Mouse (Mus musculus): ENCODE data around the gene Sbf2.
"Not testable (repeated sequence)": the region's sequence is repeated elsewhere in the genome, so short reads cannot be mapped to it uniquely, and the experiment has no call there.

Gene Sbf2

DNA sequence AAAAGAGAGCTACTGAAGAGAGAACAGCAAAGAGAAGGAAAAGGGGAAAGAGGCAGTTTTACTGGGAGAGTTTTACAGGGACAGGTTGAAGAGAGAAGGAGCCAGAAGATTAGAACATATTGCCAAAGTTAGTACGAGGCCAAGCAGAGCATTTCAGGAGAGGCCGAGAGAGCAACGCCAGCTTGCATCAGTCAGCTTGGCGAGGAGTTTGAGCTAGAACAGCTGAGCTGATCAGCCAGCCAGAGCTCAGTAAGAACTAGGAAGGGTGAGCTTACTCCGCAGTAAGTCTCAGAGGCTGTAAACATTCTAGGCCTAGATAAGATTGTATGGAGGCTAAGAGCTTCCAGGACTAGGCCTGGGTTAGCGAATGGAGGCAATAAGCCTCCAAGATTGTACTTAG lies 222.1 kb downstream of the Sbf2 start:
- DNase-seq (ENCODE audit: low read depth, low spot score), result no peak

DNA sequence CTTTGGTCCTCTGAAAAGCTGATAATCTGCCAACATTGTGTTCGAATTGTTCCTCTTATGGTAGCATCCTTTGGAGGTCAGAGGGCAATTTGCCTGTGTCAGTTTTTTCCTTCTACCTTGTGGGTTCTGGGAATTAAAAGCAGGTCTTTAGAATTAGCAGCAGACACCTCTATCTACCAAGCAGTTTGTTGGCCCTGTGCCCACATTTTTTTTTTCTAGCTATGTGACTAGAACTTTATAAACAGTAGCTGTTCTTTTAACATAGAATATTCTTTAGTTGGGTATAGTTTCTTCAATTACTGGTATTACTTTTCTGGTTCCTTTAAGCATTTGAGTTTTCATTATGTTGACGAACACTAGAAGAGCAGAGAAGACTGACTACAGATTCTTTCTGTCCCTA lies 223.1 kb downstream of the Sbf2 start:
- no peak for DNase-seq (ENCODE audit: low read depth, low spot score)

DNA sequence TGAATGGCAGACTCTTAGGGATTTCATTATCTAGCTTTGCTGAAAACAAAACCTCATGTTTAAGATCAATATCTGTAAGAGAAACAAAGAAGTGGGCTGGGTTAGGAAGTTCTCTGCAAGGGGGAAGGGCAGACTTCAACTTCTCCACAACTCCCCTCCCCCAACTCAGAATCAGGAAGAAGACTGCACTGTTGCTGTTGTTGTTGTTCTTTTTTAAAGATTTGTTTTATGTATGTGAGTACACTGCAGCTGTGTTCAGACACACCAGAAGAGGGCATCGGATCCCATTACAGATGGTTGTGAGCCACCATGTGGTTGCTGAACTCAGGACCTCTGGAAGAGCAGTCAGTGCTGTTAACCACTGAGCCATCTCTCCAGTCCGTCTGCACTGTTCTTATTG lies 225.8 kb downstream of the Sbf2 start:
- DNase-seq (ENCODE audit: low read depth, low spot score), result not testable (repeated sequence)

DNA sequence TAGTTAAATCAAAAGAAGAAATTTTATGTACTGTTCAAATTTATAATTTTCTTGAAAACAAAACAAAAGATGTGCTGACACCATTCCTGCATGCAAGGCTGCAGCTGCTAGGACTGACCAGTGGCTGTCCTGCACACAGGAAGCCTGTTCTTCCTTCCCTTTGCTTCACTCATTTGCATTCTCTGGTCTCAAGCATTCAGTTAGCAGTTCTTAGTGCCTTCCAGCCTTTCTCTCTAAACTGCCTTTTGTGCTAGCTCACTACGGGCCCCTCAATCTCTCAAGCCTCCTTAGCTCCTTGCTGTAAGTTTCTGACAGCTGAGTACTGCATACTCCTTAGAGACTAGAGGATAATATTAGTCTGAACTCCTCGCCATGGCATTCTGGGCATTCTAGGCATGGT lies 227.2 kb downstream of the Sbf2 start:
- DNase-seq (ENCODE audit: low read depth, low spot score), result no peak

DNA sequence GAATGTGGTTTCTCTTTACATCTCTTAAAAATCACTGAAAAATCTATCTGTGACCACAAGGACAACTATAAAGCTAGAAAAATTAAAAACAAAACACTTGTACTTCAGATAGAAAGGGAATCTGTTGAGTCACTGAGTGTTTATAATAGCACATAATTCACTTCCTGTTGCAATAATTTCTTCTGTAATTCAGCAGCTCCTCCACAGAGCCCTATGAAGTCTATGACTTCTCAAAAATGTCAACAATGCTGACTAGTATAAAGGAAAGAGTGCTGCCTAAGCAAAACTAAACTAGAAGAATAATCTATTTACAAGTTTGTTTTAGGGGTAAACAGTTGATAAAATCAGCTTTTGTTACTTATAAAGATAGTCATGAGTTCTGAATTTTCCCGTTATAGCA lies 229.2 kb downstream of the Sbf2 start:
- no peak for DNase-seq (ENCODE audit: low read depth, low spot score)

DNA sequence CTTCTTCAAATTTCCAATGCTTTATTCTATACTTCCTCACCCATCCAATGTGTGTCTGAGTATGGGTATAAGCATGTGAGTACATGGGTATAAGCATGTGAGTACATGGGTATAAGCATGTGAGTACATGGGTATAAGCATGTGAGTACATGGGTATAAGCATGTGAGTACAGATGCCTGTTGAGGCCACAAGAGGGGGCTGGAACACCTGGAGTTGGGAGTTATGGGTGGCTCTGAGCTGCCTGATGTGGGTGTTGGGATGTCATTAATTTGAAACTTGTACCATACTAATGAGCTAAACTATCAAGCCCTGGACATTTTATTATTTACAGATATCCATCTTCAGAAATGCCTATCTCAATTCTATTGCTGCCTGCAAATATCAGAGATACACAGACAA lies 230.4 kb downstream of the Sbf2 start:
- no peak for DNase-seq (ENCODE audit: low read depth, low spot score)

DNA sequence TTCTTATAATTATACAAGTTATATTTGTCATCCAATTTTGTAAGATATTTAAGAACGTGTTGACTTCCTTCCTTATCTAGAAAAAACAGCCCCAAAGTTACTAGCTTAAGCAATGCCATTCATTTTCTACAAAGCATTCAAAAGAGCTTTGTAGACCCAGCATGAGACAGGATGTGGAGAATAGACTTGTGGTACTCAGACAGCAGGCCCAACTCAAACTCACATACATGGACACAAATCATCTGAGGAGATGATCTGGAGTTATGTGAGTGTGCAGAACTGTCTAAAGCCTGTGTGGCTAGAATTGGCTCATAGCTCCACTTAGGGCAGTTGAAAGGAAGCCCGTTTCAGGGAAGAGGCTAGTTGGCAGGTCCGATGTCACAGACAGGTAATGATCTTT lies 233.1 kb downstream of the Sbf2 start:
- no peak for DNase-seq (ENCODE audit: low read depth, low spot score)

DNA sequence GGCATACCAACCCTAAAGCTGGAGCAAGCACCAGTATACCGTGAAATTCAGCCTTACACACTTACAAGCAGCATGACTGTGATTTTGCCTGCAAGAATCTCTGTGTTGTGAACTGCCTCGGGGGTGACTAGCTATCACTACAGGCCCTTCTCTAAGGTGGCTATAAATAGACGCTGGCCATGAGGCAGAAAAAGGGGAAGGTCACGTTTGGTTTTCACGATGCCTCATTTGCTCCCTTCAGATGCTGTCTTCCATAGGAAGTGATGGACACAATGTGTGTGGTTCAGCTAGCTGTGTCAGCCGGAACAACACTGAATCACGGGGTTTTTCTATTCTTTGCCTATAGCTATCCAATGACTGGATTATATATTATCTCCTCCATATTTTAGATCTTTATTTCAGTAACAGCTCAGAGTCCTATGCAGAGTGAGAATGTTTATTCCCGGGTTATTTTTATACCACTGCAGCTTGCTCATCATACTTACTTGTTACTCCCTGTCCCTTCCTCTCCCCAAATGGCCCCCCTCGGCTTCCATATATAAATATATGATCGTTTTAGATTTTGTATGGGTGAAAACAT lies 235.3 kb downstream of the Sbf2 start:
- peak; percentile 44 for DNase-seq (ENCODE audit: low read depth, low spot score)

DNA sequence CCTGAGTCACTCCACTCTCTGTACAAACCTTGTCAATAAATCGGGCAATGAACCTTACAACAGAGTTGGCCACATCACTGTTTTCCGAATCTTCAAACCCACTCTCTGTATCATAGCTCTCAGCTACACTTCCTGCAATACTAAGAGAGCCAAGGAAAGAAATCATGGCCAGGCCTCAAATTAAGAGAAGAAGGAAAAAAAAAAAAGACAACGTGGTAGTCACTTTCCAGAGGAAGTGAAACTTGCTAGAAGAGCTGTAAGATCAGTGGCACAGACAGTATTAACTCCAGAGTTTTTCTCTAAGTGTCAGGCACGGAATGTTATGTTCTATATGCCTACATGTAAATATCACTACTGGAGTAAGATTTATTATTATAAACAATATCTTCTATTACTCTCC lies 242.2 kb downstream of the Sbf2 start:
- no peak for DNase-seq (ENCODE audit: low read depth, low spot score)

DNA sequence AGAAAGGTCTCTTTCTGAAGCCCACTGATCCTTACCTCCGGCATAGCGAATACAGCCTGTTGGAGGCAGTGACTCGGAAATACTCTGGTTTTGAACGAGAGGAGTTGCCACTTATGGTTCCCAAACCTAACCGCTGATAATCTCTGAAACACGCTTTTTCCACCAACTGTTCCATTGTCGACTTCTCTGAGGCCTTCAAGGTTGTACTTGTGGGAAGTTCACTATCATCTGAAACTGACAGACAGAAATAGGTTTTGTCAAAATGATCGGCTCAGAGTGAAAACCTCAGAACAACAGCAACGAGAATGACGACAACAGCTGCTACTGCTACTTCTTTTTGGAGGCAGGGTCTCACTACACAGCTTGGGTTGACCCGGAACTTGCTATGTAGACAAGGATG lies 252.7 kb downstream of the Sbf2 start:
- DNase-seq (ENCODE audit: low read depth, low spot score), result no peak

DNA sequence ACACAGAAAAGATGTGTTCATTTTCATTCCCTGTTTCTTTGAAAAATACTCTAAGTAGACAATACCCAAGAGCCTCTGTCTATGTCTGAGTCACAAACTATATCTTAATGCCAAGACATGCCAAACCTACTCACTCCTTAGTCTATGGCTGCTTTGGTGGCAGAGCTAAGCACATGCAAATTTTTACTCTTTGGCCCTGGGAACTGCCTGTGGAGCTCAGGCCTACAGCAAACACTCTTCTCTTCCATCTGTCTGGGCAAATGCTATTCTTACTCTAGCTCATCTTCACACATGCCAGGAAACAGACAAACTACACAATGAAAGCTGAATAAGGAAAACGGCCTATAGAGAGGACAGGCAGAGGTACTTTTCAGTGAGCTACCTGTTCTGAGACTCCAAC lies 253.2 kb downstream of the Sbf2 start:
- DNase-seq (ENCODE audit: low read depth, low spot score), result peak; percentile 39

DNA sequence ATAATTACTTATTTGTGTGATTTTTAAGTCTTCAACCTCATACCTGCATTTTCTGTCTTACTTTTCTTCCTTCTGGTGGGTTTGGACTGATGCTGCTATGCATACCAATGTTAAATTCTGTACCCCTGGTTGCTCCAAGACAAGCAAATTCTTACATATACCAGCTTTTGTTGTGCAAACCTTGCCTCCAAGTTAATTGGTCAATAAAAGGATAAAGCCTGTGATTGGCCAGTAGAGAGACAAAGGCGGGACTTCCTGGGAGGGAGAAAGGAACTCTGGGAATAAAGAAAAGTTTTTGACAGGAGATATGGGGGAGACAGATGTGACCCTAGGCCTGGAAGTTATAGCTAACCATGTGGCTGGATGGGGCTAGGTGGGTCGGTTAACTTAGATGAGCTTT lies 255.3 kb downstream of the Sbf2 start:
- DNase-seq (ENCODE audit: low read depth, low spot score), result no peak

DNA sequence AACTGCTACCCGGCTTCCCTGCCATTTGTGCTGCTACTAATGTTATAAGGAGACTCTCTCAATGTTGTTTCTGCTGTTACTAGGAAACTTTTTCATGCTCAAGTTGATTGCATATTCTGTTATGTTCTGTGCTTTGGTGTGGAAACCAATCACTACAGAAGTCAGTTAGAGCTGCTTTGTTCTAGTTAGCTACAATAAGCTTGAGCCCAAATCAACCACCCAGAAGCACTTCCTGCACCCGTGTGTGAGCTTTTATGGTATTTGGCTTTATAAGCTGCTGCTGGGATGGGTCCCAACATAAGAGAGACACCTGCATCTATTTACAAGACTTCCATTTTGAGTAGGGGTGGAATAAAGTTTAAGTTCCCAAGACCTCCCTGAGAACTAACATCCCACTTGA lies 260.8 kb downstream of the Sbf2 start:
- no peak for DNase-seq (ENCODE audit: low read depth, low spot score)

DNA sequence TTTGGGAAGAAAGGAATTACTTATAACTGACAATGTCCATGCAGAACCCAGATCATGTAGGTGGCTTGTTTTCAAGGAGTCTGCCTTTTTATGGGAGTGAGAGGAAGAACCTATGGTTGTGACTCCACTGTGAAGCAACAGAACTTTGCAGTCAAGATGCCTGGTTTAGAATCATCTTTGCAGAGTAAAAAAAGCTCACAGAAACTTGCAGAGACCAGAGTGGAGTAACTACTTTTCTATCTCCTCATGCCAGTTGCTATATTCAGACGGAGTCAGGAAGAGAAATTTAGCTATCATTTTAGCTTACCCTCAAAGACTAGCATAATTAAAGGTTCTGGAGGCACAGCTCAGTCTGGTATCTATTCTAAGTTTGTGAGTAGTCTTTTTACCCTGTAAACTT lies 267.5 kb downstream of the Sbf2 start:
- peak; percentile 64 for DNase-seq (ENCODE audit: low read depth, low spot score)

DNA sequence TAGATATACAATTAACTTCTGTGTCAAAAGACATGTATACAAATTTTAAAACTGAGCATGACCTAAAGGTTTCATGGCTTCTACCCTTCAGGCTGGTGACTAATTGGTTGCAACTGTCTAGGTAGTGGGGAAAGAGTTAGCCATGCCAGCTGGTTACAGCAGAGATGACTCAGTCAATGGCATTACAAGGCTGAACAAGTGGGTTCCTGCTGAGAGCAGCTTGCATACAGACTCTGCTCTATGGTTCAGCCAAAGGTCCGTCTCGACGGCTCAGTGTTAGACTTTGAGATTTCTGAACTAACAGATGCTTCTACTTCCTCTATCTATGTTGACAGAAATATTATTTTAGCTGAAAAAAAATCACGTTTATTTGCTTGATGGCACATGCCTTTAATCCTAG lies 277.1 kb downstream of the Sbf2 start:
- DNase-seq (ENCODE audit: low read depth, low spot score), result peak; percentile 12

DNA sequence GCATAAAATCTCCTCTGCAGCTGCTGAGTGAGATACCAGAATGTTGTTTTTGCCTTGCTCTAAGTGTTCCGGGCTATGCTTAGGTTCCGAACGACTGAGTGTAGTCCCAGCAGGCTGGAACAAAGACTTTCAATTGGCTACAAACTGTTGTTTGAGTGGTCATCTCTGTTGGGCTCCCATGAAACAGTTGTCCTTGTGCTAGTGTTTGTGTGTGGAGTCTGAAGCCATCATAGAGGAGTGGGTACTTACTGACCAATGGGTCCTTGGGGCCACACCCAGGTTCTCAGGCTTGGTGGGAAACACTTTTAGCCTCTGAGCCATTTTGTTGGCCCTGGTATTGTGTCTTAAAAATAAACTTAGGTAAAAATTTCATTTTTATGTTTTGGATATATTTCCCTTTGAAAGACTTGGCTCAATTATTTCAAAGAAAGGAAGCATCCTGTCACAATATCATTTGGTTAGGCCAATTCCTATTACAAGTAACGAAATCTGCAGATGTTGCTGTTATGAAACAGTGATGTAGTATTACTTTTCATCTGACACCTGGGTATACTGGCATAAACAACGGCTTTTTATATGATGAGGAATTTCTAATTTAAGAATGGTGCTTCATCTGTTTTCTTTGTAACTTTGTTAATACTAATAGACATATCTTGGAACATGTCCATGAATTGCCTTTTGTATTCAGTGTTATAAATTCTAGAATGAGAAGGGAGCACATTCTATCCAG lies 289.2 kb downstream of the Sbf2 start:
- DNase-seq (ENCODE audit: low read depth, low spot score), result no peak

DNA sequence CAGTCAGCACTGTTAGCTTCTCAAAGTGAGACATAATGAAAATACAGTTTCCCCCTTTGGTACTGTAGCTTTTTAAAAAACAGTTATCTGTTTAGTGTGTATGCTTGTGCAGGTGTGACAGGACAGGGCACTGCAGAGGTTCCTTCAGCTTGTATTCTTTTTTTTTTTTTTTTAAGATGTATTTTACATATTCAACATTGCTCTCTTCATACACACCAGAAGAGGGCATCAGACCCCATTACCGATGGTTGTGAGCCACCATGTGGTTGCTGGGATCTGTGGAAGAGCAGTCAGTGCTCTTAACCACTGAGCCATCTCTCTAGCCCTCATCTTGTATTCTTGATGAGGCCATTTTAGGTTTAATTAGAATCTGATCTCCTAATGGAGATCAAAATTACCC lies 289.9 kb downstream of the Sbf2 start:
- DNase-seq (ENCODE audit: low read depth, low spot score), result no peak

DNA sequence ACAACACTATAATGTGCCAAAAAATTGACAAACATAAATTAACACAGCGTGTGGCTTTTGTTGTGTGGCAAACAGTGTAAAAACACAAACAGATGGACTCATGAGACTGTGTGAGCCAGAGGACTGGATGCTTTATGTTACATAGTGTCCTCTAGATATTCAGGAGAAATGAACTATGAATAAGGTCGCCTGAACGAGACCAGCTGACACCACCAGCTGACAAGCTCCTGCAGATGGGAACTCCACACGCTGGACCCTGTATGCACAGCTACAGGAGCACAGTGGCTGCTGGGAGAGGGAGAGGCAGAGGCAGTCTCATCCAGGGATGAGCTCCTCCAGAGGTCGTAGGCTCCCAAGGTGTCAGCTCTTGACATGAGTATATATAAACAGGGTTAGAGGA lies 293.6 kb downstream of the Sbf2 start:
- DNase-seq (ENCODE audit: low read depth, low spot score), result no peak

DNA sequence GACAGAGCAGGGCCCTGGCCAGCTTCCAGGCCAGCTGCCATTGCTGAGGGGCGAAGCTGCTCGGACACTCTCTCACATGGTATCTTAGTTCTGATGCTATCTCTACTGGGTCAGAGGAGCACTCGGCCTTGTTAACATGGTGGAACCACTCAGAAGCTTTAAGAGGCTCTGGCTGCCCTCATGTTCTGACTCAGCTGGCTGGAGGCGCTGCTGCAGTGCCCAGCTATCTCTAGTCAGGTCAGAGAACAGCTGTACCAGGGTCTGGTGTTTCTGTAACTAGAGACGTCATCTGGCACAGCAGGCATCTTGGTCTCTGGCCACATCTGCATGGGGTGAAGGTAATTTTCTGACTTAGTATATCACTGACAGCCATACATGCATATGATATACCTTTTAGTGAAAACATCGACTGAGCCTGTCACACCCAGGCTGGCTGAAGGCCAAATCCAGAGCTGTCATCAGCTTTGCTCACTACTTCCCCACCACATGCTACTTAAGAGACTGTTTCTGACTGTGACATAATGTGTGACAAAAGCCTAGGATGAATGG lies 295.7 kb downstream of the Sbf2 start:
- no peak for DNase-seq (ENCODE audit: low read depth, low spot score)

DNA sequence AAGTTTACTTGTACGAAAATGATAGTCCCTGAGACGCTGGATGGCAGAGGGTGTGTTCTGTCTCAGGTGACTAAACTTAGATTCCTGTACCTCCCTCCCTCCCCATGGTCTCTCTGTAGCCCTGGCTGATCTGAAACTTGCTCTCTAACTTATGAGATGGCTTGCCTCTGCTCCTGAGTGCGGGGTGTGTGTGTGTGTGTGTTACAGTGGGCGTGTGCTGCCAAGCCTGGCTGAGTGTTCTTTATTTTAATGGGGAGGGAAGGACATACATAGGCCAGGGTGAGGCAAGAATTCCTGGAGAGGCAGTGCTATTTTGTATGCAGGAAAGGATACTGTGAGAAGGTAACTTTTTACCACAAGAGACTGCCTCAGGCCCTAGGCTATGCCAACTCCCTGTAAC lies 297.3 kb downstream of the Sbf2 start:
- DNase-seq (ENCODE audit: low read depth, low spot score), result no peak

DNA sequence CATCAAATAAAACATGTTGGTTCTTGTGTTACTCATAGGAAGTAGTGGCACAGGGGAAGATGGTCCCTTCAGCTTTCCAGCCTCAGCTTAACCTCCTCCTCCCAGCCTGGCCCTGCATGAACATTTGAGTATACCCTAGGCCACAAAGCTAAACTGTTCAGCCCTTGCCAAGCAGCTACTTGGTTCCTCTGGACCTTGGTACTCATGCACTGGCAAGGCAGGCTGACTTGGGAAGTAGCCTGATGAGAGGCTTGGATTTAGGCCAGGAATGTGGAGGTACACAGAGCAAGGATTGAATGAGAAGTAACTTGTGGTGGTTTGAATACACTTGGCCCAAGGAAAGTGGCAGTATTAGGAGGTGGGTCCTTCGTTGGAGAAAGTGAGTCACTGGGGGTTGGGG lies 299.4 kb downstream of the Sbf2 start:
- no peak for DNase-seq (ENCODE audit: low read depth, low spot score)

DNA sequence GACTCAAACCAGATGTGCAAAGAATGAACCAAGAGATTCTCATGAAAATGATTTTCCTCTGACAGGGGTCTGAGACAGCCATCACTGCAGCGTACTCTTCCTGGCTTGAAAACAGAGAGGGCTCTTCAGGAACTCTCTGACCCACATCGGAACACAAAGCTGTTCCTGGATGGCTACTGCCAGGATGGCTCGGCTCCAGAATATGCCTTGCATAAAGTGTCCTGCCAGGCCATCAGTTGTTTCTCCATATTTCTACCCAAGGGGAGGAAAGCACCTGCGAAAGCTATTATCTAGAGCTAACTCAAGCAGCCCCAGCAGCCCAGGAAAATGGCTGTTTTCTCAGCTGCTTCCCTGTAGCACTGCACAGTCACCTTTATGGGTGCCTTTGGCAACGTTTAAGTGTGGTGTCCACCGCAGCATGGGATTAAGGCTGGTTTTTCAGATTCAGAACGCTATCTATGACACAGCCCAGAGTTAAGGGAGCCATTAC lies 300.3 kb downstream of the Sbf2 start:
- no peak for DNase-seq (ENCODE audit: low read depth, low spot score)

DNA sequence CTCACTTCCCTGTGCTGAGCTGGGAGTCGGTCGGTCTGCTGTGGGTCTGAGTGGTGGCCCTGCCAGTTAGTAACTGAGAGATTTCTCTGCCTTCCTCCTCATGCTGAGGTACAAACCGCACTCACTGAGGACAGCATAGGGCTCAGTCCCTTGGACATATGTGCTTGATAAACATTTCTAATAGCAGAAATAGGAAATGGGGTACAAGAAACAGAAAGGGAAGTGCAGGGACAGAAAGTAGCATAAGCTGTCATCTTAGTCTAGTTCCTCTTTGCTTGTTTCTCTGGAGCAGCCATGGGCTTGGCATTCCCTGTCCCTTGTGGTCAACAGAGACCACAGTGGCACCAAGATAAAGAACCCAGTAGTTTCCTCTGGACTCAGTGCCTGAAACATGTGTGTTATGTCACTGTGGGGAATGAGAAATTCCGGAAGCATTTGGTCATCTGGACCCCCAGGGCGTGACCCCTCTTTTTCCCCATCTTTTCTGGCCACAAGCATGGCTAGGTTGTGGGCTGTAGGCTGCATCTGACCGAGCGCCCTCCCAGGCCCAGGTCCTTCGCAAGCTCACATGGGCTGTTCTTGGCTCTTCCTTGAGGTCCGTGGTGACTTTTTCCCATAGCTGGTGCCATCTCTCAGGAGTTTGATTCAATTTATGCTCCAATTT lies 301.2 kb downstream of the Sbf2 start:
- peak; percentile 16 for DNase-seq (ENCODE audit: low read depth, low spot score)

Measured in telencephalon, adult 2 months (tissue).